Mouse (Mus musculus) c-Kit-positive CD71-negative TER-119-negative erythroid progenitor cells, embryonic 14.5 days (primary cell): ENCODE results near the gene Tmem41a.

Source experiments
- DNase-seq: peaks from one replicate; pipeline ENCODE4 v3.0.0-alpha.2; 2013; ENCODE audit warnings: low read depth

Tmem41a gene

GRCm38 (mm10) chr16:21901286-21901685, 46.1 kb downstream of the Tmem41a start:
- no peak for DNase-seq

DNA sequence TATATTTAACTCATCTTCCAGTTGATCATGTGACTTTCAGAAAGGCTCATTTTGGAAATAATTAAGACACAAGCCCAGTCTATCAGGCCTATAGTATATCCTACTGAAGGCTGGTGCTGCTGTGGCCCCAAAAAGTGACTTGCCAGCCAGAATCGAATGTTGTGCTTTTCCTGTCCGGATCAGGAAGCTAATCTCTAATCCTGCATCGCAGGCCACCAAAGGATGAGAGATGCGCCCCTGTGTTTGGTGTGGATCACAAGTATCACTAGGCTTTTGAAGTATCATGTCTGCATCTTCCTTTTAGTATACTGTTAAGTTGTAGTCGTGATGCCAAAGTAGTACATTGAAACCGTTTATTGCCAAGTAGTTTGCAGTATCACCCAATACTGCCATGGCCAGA, 53.5 kb downstream of the Tmem41a start:
- DNase-seq, result no peak

DNA sequence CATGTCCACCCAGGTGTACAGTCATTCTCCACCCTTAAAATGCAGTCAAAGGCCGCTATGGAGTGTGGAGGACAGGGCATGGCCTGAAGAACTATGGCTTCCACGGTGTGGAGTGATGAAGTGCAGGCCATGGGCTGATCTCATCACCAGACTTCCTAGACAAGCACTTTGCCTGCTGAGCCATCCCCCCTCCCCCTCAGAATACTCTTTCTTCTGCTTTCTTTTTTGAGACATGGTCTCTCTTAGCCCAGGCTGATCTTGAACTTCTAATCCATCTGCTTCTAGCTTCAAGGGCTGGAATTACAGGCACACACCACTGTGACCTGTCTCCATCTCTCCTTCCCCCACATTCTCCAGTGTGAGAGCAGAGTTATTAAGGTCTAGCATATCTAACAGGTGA, 59.8 kb downstream of the Tmem41a start:
- no peak for DNase-seq
